Mouse (Mus musculus) midbrain, embryonic 10.5 days (tissue): ENCODE results near the gene Ess2. TPM values are rescaled to one million over a fixed set of nuclear protein-coding genes. Genes with fewer than 3 reads are reported as not detected.
"Not testable (repeated sequence)": the region's sequence is repeated elsewhere in the genome, so short reads cannot be mapped to it uniquely, and the experiment has no call there.

Experiments
- DNase-seq: peaks from one replicate; pipeline ENCODE4 v3.0.0-alpha.2; 2017; ENCODE audit warnings: low spot score
- H3K27ac ChIP-seq: fragments of 300-500 bp; sonication (generic); replicated peaks from 2 replicates; pipeline ENCODE4 v1.5.1; 2016; ENCODE audit warnings: mild to moderate bottlenecking
- H3K27me3 ChIP-seq: fragments of 300-500 bp; sonication (generic); 2 replicates; pipeline ENCODE4 v1.6.1; 2016; ENCODE audit warnings: low read depth, mild to moderate bottlenecking; ENCODE audit not compliant: poor library complexity, severe bottlenecking
- H3K36me3 ChIP-seq: fragments of 300-500 bp; sonication (generic); 2 replicates; pipeline ENCODE4 v1.6.1; 2016; ENCODE audit warnings: mild to moderate bottlenecking, moderate library complexity
- H3K4me1 ChIP-seq: fragments of 300-500 bp; sonication (generic); 2 replicates; pipeline ENCODE4 v1.6.1; 2016
- H3K4me3 ChIP-seq: fragments of 300-500 bp; sonication (generic); 2 replicates; pipeline ENCODE4 v1.5.1; 2016; ENCODE audit warnings: mild to moderate bottlenecking, moderate library complexity
- H3K9me3 ChIP-seq: fragments of 300-500 bp; sonication (generic); replicated peaks from 2 replicates; pipeline ENCODE4 v1.6.1; 2016; ENCODE audit warnings: mild to moderate bottlenecking
- WGBS: fragments of 180-500 bp; shearing (Covaris S2); methylation state at CpG from one replicate; pipeline ENCODE4 v1.1.7; 2016; 5-methylcytosine and 5-hydroxymethylcytosine counted together
- polyA plus RNA-seq: library from polyadenylated mRNA; unstranded; fragments of >200 nt; fragmentation: Nextera tagmentation; extraction: Ambion mirVana; gene quantifications from 2 replicates; pipeline ENCODE4 v1.2.1, GENCODE M21; 2016

Ess2 gene
- polyA plus RNA-seq = 51.9 and 60.5 TPM in 2 replicates

DNA sequence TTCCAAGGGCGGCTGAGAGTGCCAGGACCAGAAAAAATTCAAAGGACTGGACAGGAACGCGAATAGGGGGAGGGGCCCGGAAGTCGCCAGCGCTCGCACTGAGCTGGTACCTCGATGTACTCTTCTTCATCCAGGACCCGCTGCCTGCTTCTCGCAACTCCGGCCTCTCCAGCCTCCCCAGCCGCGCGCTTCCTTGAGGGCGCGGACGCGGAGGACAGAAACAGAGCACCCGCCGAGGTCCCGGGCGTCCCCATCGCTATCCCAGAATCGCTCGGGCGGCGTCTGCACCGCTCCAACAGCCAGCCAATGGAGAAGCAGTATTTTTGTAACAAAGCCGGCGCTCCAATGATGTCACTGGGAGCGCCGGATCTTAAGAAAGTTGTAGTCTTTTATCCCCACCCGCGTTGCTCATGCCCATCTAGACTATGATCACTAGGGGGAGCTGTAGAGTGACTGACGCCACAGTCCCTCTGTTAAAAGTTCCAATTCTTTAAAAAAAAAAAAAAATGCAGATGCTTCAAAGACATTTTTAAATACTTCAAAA, at the start of gene Ess2:
Ess2 (minus strand) TSS at position 297 of the 544 bp plus-strand sequence.
- Histone ChIP-seq H3K27ac (peak within 1 kb of the TSS; percentile 94), H3K4me1 (peaks cover 26% of the 10 kb centered on the region), H3K27me3 (peaks cover 46% of the 10 kb centered on the region), H3K9me3 (no peaks in the 10 kb centered on the region), H3K4me3 (peak within 1 kb of the TSS; percentile 90), H3K36me3 (peaks cover 34% of the 10 kb centered on the region)
- WGBS = under 1% methylated on average over 35 of the region's 35 CpGs
- peak; percentile 90 for DNase-seq

DNA sequence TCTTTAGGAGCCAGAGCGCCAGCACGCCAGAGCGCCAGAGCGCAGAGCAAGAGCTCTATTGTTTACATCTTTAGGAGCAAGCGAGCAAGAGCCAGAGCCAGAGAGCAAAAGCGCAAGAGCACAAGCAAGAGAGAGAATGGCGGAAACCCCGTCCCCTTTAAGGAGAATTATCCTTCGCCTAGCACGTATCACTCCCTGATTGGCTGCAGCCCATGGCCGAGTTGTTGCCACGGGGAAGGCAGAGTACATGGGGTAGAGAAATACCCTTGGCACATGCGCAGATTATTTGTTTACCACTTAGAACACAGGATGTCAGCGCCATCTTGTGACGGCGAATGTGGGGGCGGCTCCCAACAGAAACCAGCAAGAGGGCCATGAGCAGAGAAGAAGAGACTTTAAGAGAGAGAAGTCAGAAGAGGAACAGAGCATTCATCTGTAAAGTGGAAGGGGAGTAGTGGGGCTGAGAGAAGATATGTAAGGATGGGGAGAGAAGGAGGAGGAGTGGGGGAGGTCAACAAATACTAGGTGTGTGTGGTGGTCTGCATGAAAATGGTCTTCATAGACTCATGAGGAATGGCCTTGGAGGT, 45.0 kb upstream of the Ess2 start:
- H3K4me1 ChIP-seq, DNase-seq, H3K4me3 ChIP-seq, H3K27me3 ChIP-seq, H3K27ac ChIP-seq, H3K36me3 ChIP-seq, H3K9me3 ChIP-seq: not testable (repeated sequence)
- 97% methylated on average over 17 of the region's 17 CpGs for WGBS

DNA sequence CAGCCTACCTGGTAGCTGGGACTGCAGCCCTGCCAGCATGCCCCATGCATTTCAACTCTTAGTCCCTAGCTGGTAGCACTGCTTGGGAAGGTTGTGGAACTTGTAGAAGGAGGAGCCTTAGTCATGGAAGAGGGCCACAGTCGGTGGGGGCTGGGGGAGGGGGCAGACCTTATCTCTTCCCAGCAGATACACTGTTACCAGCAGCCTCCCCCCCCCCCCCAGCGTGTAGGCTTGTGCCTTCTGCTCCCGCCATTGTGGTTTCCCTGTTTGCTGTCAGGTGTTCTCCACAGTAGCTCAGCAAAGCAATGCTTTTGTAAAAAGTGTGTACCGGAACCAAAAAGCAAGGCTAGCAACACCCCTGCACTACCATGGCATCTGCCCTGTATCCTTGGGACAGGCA, 40.5 kb upstream of the Ess2 start:
- Histone ChIP-seq H3K9me3 (peaks cover 5% of the 10 kb centered on the region; the same call in 1 of the 2 replicates), H3K4me1 (peaks cover 17% of the 10 kb centered on the region), H3K36me3 (no peaks in the 10 kb centered on the region), H3K4me3 (no peak overlapping the region), H3K27me3 (no peaks in the 10 kb centered on the region), H3K27ac (no peak overlapping the region)
- no peak for DNase-seq
- 82% methylated on average over 4 of the region's 4 CpGs for WGBS

DNA sequence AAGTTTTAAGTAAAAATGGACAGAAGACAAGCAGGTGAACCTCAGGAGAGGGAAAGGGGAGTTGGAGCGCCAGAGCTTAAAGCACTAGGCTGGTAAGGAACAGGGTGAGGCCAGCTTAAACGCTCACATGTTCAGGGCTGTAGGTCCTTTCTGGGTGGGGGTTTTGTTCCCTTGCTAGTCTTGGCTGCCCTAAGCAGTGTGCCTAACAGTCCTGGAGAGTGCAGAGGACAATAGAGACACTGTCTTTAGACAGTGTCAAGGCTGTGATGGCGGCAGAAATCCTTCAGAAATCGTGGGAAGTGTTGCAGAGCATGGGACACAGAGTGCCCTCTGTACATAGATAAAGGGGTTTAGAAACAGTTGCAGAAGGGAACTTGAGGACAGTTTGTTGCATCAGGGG, 38.9 kb upstream of the Ess2 start:
- peaks cover 17% of the 10 kb centered on the region for H3K4me1 ChIP-seq
- peak overlapping the region; percentile 75 for H3K27ac ChIP-seq
- no peaks in the 10 kb centered on the region for H3K36me3 ChIP-seq
- WGBS = 65% methylated on average over 4 of the region's 4 CpGs
- no peaks in the 10 kb centered on the region for H3K27me3 ChIP-seq
- no peak for DNase-seq
- H3K4me3 ChIP-seq = no peak overlapping the region
- H3K9me3 ChIP-seq = no peaks in the 10 kb centered on the region

DNA sequence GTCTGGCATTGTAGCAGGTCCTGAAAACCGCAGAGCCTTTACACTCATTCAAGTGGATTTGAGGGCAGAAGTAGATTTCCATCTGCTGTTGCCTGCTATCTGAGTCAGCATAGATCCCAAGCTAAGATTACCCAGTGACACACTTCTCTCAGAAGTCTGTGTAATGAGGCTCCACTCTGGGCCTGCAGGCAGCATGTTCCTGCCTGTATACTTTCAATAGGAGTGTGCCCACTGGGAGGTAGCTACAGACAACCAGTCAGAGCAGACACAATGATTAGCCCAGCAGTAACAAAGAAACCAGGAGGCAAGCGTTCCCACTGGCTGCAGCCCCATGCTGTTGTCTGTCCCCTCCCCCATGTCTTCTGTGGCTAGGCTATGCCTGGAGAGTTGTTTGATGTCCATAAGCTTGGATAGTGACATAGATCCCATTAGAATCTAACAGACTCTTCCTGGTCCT, 38.3 kb upstream of the Ess2 start:
- peak; percentile 61 for DNase-seq
- H3K36me3 ChIP-seq = no peaks in the 10 kb centered on the region
- no peaks in the 10 kb centered on the region for H3K27me3 ChIP-seq
- H3K9me3 ChIP-seq = no peaks in the 10 kb centered on the region
- peaks cover 17% of the 10 kb centered on the region for H3K4me1 ChIP-seq
- no peak overlapping the region for H3K4me3 ChIP-seq
- peak overlapping the region; percentile 75 for H3K27ac ChIP-seq
- WGBS = 32% methylated on average over 2 of the region's 2 CpGs

DNA sequence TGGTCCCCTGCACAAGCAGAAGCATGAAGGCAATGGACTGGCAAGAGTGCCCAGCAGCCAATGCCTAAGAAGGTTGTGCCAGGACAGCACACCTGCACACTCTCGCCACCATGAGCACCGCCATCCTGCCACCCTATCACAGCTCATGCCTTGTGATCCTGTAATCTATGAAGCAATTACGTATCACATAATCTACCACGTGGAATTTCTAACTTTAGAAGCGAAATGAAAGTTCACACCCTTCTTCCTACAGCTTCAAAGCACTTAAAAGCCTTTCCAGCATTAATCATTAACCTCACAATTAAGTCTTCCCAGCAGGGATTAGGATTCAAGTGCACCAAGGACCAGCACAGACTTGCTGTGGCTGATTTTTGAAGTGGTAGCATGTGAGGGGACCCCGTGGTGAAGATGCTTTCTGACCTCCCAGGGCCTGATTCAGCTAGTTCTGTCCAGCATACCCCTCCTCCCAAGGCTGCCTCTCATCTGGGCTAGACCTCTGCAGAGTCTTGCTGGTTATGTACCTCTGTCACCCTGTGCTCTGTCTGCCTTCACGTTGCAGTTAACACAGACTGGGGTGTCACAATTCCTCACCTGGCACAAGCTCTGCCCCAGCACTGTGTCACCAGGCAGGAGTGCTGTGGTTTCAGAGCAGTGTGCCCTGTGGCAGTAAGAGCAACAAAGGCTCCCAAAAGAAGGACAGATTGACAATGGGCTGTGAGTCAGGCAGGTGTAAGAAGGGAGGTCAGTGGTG, 34.1 kb upstream of the Ess2 start:
- Histone ChIP-seq H3K36me3 (no peaks in the 10 kb centered on the region), H3K9me3 (no peaks in the 10 kb centered on the region), H3K27me3 (no peaks in the 10 kb centered on the region), H3K4me1 (peaks cover 16% of the 10 kb centered on the region), H3K27ac (no peak overlapping the region), H3K4me3 (no peak overlapping the region)
- WGBS = 66% methylated on average over 7 of the region's 7 CpGs
- no peak for DNase-seq

DNA sequence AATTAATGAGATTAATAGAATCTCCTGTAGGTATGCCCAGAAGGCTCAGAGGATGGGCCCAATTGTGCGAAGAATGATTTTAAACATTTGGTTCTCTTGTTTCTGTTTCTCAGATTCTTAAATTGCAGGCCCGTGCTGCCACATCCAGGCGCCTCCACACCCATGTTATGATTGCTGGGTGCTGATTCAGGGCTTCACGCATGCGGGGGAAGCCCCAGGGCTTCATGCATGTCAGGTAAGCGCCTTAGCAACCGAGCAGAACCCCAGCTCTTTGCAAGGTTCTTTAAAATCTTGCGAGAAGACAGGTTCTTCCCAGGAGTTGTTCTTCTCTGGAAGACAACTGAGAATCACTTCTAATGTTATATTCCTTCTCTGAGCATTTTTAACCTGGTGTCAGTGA, 32.3 kb upstream of the Ess2 start:
- Histone ChIP-seq H3K27ac (no peak overlapping the region), H3K9me3 (no peaks in the 10 kb centered on the region), H3K4me3 (no peak overlapping the region), H3K27me3 (peaks cover 1% of the 10 kb centered on the region; the same call in 1 of the 2 replicates), H3K36me3 (no peaks in the 10 kb centered on the region), H3K4me1 (peaks cover 6% of the 10 kb centered on the region)
- no peak for DNase-seq
- WGBS = 67% methylated on average over 8 of the region's 8 CpGs

DNA sequence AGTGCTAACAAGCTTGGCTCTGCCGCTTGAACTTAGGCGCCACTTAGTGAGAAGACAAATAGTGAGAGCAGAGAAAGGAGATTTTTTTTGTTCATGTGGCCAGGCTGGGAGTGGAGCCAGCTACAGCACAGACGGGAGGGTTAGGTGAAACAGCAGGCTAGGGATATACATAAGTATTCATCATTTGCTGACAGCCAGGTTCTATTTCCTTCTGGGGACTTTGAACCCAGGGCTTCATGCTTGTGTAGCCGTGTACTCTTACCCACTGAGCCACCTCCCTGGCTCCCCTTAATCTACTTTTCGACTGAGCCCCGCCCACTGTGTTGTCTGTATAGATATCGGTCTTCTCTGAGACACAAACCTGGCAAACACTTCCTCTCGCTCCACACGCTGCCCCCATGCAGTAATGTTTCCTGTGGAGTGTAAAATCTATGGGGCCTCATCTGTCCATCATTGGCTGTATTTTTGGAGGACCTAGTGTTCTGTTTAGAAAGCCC, 28.2 kb upstream of the Ess2 start:
- Histone ChIP-seq H3K27me3 (peaks cover 25% of the 10 kb centered on the region), H3K27ac (no peak overlapping the region), H3K36me3 (no peaks in the 10 kb centered on the region), H3K4me1 (peaks cover 6% of the 10 kb centered on the region), H3K9me3 (no peaks in the 10 kb centered on the region), H3K4me3 (no peak overlapping the region)
- DNase-seq = no peak
- 63% methylated on average over 9 of the region's 9 CpGs for WGBS

DNA sequence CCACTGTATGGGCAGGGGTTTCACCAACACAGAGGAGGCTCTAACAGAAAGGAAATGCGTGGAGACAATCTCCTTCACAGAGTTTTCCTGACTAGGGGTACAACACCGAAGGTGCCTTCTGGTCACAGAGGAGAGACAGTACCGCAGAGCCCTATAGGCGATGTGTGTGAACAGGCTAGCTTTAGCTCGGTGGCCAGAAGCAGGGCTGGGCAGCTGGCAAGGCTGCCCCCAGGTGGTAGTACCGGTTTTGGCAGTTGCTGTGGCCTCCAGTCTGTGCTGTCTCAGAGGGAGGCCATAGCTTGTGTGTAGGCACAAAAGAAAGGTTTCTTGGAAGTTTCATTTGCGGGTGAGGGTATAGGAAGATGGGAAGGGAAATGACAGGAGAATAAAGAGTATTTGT, 27.7 kb upstream of the Ess2 start:
- peak; percentile 62 for DNase-seq
- Histone ChIP-seq H3K36me3 (no peaks in the 10 kb centered on the region), H3K4me1 (peaks cover 6% of the 10 kb centered on the region), H3K9me3 (no peaks in the 10 kb centered on the region), H3K4me3 (no peak overlapping the region), H3K27ac (no peak overlapping the region; the same call in 1 of the 2 replicates), H3K27me3 (peaks cover 28% of the 10 kb centered on the region)
- 10% methylated on average over 7 of the region's 7 CpGs for WGBS

DNA sequence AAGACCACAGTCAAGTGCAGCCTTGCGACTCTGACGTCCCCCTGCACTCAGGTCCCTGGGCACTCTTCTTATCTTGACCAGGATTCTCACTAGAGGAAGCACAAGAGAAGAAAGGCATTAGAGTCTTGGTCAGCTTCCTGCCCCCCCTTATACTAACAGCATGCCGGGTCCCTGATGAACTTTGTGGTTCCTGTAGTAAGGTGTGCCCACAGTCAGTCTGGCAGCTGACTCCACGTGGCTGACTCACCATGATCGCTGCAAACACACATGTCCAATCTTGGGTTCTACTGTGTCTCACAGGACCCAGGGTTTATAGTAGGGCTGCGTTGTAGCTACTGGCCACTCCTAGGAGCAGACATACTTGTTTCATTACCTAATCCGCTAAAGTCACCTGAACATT, 27.0 kb upstream of the Ess2 start:
- H3K9me3 ChIP-seq = no peaks in the 10 kb centered on the region
- H3K27ac ChIP-seq = no peak overlapping the region
- no peak overlapping the region for H3K4me3 ChIP-seq
- 82% methylated on average over 7 of the region's 7 CpGs for WGBS
- H3K27me3 ChIP-seq = peaks cover 32% of the 10 kb centered on the region
- DNase-seq = no peak
- H3K4me1 ChIP-seq = peaks cover 6% of the 10 kb centered on the region
- H3K36me3 ChIP-seq = no peaks in the 10 kb centered on the region

DNA sequence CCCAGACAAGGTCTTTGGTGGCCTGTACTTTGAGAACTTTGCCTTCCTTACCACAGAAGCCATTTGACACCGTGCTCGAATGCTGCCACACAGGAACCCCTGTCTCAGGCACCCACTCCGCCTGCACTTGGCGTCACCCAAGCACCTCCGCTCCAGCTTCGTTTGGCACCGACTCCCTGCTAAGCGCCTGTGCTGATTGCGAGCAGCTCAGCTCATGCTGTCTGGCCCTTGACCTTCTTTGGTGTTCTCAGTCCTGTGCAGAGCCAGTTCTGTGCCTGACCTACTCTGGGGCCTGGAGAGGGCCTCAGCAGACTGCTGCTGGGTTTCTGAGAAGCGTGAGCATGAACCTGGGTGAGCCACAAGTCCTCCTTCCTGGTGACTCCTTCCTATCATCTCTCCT, 25.6 kb upstream of the Ess2 start:
- Histone ChIP-seq H3K9me3 (no peaks in the 10 kb centered on the region), H3K36me3 (no peaks in the 10 kb centered on the region), H3K4me1 (peaks cover 6% of the 10 kb centered on the region), H3K27ac (no peak overlapping the region), H3K27me3 (peaks cover 32% of the 10 kb centered on the region), H3K4me3 (no peak overlapping the region)
- DNase-seq = no peak
- WGBS = 84% methylated on average over 10 of the region's 10 CpGs

DNA sequence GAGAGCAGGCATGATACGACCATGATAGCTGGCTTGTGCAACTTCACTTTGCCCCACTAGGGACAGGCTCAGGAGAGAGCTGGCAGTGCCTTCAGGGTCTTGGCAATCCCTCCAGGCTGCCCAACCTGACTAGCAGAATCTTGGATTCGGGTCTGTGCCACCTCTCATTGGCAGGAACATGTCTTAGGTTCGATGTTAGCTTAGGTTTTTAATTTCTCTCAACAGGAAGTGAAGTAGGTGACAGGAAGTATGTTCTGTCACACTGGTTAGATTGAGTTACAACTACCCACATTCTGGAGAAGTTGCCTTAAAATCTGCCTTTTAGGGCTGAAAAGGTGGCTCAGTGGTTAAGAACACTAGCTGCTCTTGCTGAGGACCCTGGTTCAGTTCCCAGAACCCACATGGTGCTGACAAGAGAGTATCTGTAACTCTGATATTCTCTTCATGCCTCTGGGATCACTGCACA, 23.3 kb upstream of the Ess2 start:
- Histone ChIP-seq H3K9me3 (no peaks in the 10 kb centered on the region), H3K4me1 (peaks cover 9% of the 10 kb centered on the region), H3K27me3 (peaks cover 38% of the 10 kb centered on the region), H3K36me3 (no peaks in the 10 kb centered on the region), H3K4me3 (no peak overlapping the region), H3K27ac (no peak overlapping the region)
- WGBS = 73% methylated on average over 3 of the region's 3 CpGs
- DNase-seq = no peak
